Mouse (Mus musculus) ES-Bruce4 (cell line): Measurements from ENCODE around the gene Mroh3.

Source experiments
- CTCF ChIP-seq: IDR thresholded peaks from one replicate; pipeline ENCODE4 v1.8.1; 2011; ENCODE audit warnings: low read depth, low read length
- POLR2A ChIP-seq: IDR thresholded peaks from one replicate; pipeline ENCODE4 v1.8.1; 2011; ENCODE audit warnings: low read length; ENCODE audit not compliant: insufficient read depth

DNA sequence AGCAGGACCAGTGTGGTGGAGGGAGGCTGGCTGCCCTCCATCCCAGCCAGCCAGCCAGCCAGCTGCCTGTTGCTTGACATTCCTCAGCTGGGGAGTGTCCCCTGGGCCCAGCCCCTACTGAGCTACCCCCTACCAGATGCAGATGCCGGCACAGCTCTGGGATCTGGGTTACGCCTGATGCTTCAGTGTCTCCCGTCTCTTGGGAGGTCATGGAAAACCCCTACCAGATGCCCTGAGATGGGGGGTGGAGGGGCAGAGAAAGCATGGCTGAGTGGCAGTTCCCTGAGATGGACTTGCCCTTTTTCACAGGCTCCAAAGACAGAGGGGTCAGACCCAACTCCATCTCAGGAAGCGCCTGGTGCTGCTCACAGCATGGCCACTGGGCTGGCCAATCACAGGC lies 76.1 kb downstream of the Mroh3 start:
- TF ChIP-seq CTCF (no peak), POLR2A (no peak)
